Mouse (Mus musculus): ENCODE measurements around the gene Camkmt. TPM values are rescaled to one million over a fixed set of nuclear protein-coding genes. Genes with fewer than 3 reads are reported as not detected.

The Camkmt gene
- polyA plus RNA-seq, 1 experiment: 3.4 TPM

DNA sequence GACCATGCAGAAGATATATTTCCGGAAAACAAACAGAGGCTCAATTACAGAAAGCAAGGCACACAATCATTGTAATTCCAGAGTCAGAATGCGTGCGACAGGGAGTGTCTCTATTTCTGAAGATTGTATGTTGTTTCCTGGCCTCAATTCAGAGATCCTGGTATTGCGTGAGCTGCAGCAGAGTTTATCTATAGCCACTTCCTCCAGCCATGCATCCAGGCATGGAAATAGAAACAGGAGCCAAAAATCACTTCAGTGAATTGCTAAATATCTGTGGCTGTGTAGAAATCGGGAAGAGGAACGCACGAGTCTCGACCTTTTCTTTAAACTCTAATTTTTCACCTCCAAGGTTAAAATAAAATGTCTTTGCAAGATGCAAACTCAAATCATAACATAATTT lies 287.1 kb downstream of the Camkmt start:
- no peak for DNase-seq
- 86% methylated on average over 8 of the region's 8 CpGs for WGBS
- Histone ChIP-seq H3K36me3 (ENCODE audit: control insufficient read depth, insufficient read depth, low read length) (no peaks in the 10 kb centered on the region), H3K27ac (ENCODE audit: control insufficient read depth, insufficient read depth, low read length) (no peak overlapping the region), H3K4me3 (ENCODE audit: control insufficient read depth, insufficient read depth, low read length) (no peak overlapping the region), H3K4me1 (replicated peaks; ENCODE audit: control insufficient read depth, insufficient read depth, low read length) (no peaks in the 10 kb centered on the region), H3K27me3 (ENCODE audit: control insufficient read depth, insufficient read depth, low read length) (no peaks in the 10 kb centered on the region)
- TF ChIP-seq POLR2A (IDR thresholded peaks at IDR 0.05; ENCODE audit: control insufficient read depth, extremely low read depth, insufficient read depth, low read length, poor library complexity) (no peak), CTCF (IDR thresholded peaks at IDR 0.05; ENCODE audit: borderline replicate concordance, control insufficient read depth, extremely low read depth, insufficient read depth, low read length, poor library complexity) (no peak)

DNA sequence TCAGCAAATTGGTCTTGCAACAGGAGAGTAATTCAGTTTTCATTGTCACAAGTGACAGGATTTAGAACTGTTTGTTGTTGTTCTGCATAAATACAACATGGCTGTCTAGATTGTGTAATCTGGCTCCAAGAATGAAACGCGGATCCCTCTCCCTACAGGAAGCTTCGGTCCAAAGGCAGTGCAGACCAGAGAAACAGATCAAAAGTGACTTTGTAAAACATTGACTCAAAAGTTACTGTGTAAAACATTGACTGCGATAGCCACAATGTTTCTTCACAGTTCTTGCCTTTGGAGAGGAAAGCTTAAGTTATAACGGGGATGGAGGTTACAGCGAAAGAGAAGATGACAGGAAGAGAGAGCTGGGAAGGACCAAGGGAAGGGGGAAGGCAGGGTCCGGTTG lies 288.7 kb downstream of the Camkmt start:
- DNase-seq: no peak
- TF ChIP-seq POLR2A (IDR thresholded peaks at IDR 0.05; ENCODE audit: control insufficient read depth, extremely low read depth, insufficient read depth, low read length, poor library complexity) (no peak), CTCF (IDR thresholded peaks at IDR 0.05; ENCODE audit: borderline replicate concordance, control insufficient read depth, extremely low read depth, insufficient read depth, low read length, poor library complexity) (no peak)
- no peaks in the 10 kb centered on the region for H3K4me1 ChIP-seq (replicated peaks; ENCODE audit: control insufficient read depth, insufficient read depth, low read length)
- no peaks in the 10 kb centered on the region for H3K27me3 ChIP-seq (ENCODE audit: control insufficient read depth, insufficient read depth, low read length)
- H3K36me3 ChIP-seq (ENCODE audit: control insufficient read depth, insufficient read depth, low read length): no peaks in the 10 kb centered on the region
- H3K4me3 ChIP-seq (ENCODE audit: control insufficient read depth, insufficient read depth, low read length): no peak overlapping the region
- no peak overlapping the region for H3K27ac ChIP-seq (ENCODE audit: control insufficient read depth, insufficient read depth, low read length)
- 98% methylated on average over 7 of the region's 7 CpGs for WGBS

DNA sequence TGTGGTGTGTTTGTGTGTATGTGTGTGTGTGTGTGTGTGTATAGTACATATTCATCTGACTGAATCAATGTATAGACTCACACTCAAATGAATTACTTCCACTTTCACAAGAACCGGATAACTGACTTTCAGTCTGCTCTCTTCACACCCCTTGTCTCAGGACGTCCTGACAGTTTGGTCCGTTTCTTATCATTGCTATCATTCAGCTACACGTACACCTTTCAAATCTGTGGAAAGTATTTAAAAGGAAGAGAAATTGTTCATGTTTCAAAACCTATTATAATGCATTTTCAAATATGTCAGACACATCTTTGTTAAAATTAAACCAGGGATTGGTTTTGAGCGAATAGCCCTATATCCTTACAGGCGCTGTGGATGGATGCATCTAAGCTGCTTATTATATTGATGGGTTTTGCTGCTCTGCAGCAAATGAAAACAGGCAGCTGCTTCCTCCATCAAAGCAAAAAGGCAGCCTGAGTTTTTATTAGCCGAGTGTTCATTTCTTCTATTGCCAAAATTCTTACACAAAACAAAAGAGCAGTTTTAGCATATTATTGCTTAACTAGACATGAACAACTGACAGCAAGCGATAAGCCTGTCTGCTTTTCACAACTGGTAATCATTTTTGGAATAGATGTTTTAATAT lies 291.3 kb downstream of the Camkmt start:
- TF ChIP-seq POLR2A (IDR thresholded peaks at IDR 0.05; ENCODE audit: control insufficient read depth, extremely low read depth, insufficient read depth, low read length, poor library complexity) (no peak), CTCF (IDR thresholded peaks at IDR 0.05; ENCODE audit: borderline replicate concordance, control insufficient read depth, extremely low read depth, insufficient read depth, low read length, poor library complexity) (no peak)
- H3K4me1 ChIP-seq (replicated peaks; ENCODE audit: control insufficient read depth, insufficient read depth, low read length): no peaks in the 10 kb centered on the region
- H3K27ac ChIP-seq (ENCODE audit: control insufficient read depth, insufficient read depth, low read length): no peak overlapping the region
- WGBS: 78% methylated on average over 8 of the region's 8 CpGs
- DNase-seq: no peak
- no peaks in the 10 kb centered on the region for H3K36me3 ChIP-seq (ENCODE audit: control insufficient read depth, insufficient read depth, low read length)
- H3K27me3 ChIP-seq (ENCODE audit: control insufficient read depth, insufficient read depth, low read length): no peaks in the 10 kb centered on the region
- no peak overlapping the region for H3K4me3 ChIP-seq (ENCODE audit: control insufficient read depth, insufficient read depth, low read length)

DNA sequence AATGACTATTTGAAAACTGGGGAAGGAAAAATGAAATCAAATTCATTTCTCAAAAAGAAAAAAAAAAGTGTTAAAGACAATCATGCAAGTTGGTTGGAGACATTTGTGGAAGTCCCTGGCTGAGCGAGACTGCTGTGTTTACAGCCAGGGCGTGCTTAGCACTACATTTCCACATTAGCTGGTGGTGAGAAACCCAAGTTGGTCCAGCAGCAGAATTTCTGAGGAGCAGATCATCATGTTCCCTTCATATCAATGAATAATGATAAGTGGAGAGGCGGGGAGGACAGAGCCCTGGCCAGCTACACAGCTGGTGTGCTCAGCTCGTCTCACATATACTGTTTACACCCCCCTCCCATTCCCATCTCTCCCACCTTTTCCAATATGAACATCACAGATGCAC lies 292.0 kb downstream of the Camkmt start:
- H3K4me3 ChIP-seq (ENCODE audit: control insufficient read depth, insufficient read depth, low read length): no peak overlapping the region
- H3K27ac ChIP-seq (ENCODE audit: control insufficient read depth, insufficient read depth, low read length): no peak overlapping the region
- H3K4me1 ChIP-seq (replicated peaks; ENCODE audit: control insufficient read depth, insufficient read depth, low read length): no peaks in the 10 kb centered on the region
- no peak for TF ChIP-seq POLR2A (IDR thresholded peaks at IDR 0.05; ENCODE audit: control insufficient read depth, extremely low read depth, insufficient read depth, low read length, poor library complexity)
- no peak for TF ChIP-seq CTCF (IDR thresholded peaks at IDR 0.05; ENCODE audit: borderline replicate concordance, control insufficient read depth, extremely low read depth, insufficient read depth, low read length, poor library complexity)
- no peaks in the 10 kb centered on the region for H3K36me3 ChIP-seq (ENCODE audit: control insufficient read depth, insufficient read depth, low read length)
- H3K27me3 ChIP-seq (ENCODE audit: control insufficient read depth, insufficient read depth, low read length): no peaks in the 10 kb centered on the region
- DNase-seq: no peak
- WGBS: 93% methylated on average over 4 of the region's 4 CpGs

DNA sequence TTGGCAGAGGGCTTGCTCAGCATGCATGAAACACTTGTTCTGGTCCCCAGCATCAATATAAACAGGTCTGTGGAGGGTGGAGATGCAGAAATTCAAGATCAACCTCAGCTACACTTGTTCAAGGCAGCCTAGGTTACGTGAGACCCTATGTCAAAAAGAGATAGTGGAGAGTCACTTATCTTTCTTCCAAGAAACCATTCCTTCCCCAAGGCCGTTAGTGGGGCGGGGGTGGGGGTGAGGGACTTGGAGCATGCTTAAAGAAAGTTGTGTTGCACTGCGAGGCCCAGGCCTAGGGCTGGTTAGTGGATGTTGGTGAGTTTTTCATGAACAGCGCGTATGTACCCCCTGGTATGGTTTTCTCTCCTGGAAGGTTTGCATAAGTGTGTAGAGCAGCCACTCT lies 292.6 kb downstream of the Camkmt start:
- TF ChIP-seq CTCF (IDR thresholded peaks at IDR 0.05; ENCODE audit: borderline replicate concordance, control insufficient read depth, extremely low read depth, insufficient read depth, low read length, poor library complexity) (no peak), POLR2A (IDR thresholded peaks at IDR 0.05; ENCODE audit: control insufficient read depth, extremely low read depth, insufficient read depth, low read length, poor library complexity) (no peak)
- WGBS: 98% methylated on average over 6 of the region's 6 CpGs
- no peaks in the 10 kb centered on the region for H3K4me1 ChIP-seq (replicated peaks; ENCODE audit: control insufficient read depth, insufficient read depth, low read length)

DNA sequence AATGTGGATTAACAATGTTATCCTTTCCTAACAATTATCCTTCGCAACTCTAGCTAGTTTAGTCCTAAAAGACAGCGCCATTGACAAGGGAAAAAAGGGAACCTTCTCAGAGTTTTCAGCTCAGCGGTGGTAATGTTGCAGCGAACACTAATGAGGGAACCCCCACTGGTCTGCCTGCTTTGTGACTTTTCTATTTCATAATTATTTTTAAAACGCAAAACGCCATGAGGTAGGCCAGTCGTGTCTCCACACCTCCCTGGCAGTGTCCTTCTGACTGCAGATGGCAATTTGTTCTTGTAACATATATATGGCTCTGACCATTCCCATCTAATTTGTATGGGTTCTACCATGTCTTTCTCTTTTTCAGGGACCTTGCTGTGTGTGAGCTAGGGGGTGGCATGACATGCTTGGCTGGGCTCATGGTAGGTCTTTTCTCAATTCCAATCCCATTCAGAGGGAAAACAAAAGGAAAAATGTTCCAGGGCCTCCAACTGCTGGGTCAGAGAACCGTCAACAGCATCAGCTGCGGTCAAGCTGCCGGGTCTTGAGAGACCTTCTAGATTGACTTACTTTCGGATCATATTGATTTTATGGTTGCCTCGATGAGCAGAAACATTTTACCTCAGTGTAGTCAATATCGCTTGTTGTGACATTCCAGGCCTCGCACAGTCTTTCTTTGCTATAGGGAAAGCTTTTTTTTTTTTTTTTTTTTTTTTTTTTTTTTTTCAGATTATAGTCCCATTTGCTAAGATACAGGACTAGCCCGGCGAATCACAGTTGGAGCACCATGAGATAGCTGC lies 302.9 kb downstream of the Camkmt start:
- 91% methylated on average over 16 of the region's 16 CpGs for WGBS

More for the DNA sequence above, 292.6 kb downstream of the Camkmt start:
- no peaks in the 10 kb centered on the region for H3K27me3 ChIP-seq (ENCODE audit: control insufficient read depth, insufficient read depth, low read length)
- H3K4me3 ChIP-seq (ENCODE audit: control insufficient read depth, insufficient read depth, low read length): no peak overlapping the region
- no peaks in the 10 kb centered on the region for H3K36me3 ChIP-seq (ENCODE audit: control insufficient read depth, insufficient read depth, low read length)
- H3K27ac ChIP-seq (ENCODE audit: control insufficient read depth, insufficient read depth, low read length): no peak overlapping the region
- DNase-seq: no peak

More for the DNA sequence above, 302.9 kb downstream of the Camkmt start:
- TF ChIP-seq POLR2A (IDR thresholded peaks at IDR 0.05; ENCODE audit: control insufficient read depth, extremely low read depth, insufficient read depth, low read length, poor library complexity) (no peak), CTCF (IDR thresholded peaks at IDR 0.05; ENCODE audit: borderline replicate concordance, control insufficient read depth, extremely low read depth, insufficient read depth, low read length, poor library complexity) (no peak)
- no peak for DNase-seq
- Histone ChIP-seq H3K27me3 (ENCODE audit: control insufficient read depth, insufficient read depth, low read length) (no peaks in the 10 kb centered on the region), H3K4me3 (ENCODE audit: control insufficient read depth, insufficient read depth, low read length) (no peak overlapping the region), H3K4me1 (replicated peaks; ENCODE audit: control insufficient read depth, insufficient read depth, low read length) (no peaks in the 10 kb centered on the region), H3K27ac (ENCODE audit: control insufficient read depth, insufficient read depth, low read length) (no peak overlapping the region), H3K36me3 (ENCODE audit: control insufficient read depth, insufficient read depth, low read length) (no peaks in the 10 kb centered on the region)

Measured in thymus, adult 2 months (tissue).